Mouse (Mus musculus) heart, embryonic 11.5 days (tissue): ENCODE results near the gene Gpr152. TPM values are rescaled to one million over a fixed set of nuclear protein-coding genes. Genes with fewer than 3 reads are reported as not detected.

ENCODE experiments used
- ATAC-seq: fragments of 200-750 bp; cut with Nextera tagmentation; replicated peaks from 2 replicates; pipeline ENCODE4 v1.8.0; 2017; ENCODE audit warnings: moderate library complexity; ENCODE audit not compliant: insufficient number of reproducible peaks, low FRiP score, low TSS enrichment
- H3K27ac ChIP-seq: fragments of 300-500 bp; sonication (generic); 2 replicates; pipeline ENCODE4 v1.5.1; 2014; ENCODE audit warnings: mild to moderate bottlenecking, low read depth, low read length
- H3K27me3 ChIP-seq: fragments of 300-500 bp; sonication (generic); 2 replicates; pipeline ENCODE4 v1.6.1; 2014; ENCODE audit warnings: mild to moderate bottlenecking, low read length, mixed read lengths; ENCODE audit not compliant: control insufficient read depth, insufficient read depth
- H3K36me3 ChIP-seq: fragments of 300-500 bp; sonication (generic); 2 replicates; pipeline ENCODE4 v1.6.1; 2014; ENCODE audit warnings: mild to moderate bottlenecking, low read length, moderate library complexity, mixed read lengths; ENCODE audit not compliant: control insufficient read depth, insufficient read depth
- H3K4me1 ChIP-seq: fragments of 300-500 bp; sonication (generic); 2 replicates; pipeline ENCODE4 v1.6.1; 2014; ENCODE audit warnings: low read length; ENCODE audit not compliant: control insufficient read depth, insufficient read depth
- H3K4me2 ChIP-seq: fragments of 300-500 bp; sonication (generic); 2 replicates; pipeline ENCODE4 v1.6.1; 2014; ENCODE audit warnings: mild to moderate bottlenecking, moderate library complexity
- H3K4me3 ChIP-seq: fragments of 300-500 bp; sonication (generic); 2 replicates; pipeline ENCODE4 v1.5.1; 2014; ENCODE audit warnings: low read depth, low read length
- H3K9ac ChIP-seq: fragments of 300-500 bp; sonication (generic); 2 replicates; pipeline ENCODE4 v1.6.1; 2014; ENCODE audit warnings: mild to moderate bottlenecking, low read depth, low read length, moderate library complexity
- H3K9me3 ChIP-seq: fragments of 300-500 bp; sonication (generic); replicated peaks from 2 replicates; pipeline ENCODE4 v1.6.1; 2016; ENCODE audit warnings: low read length; ENCODE audit not compliant: control insufficient read depth
- WGBS: fragments of 180-500 bp; shearing (Covaris S2); extraction: QIAGEN DNeasy Blood & Tissue Kit; methylation state at CpG from one replicate; pipeline ENCODE4 v1.1.7; 2014; ENCODE audit not compliant: insufficient replicate concordance; 5-methylcytosine and 5-hydroxymethylcytosine counted together
- polyA plus RNA-seq: library from polyadenylated mRNA; unstranded; fragments of >200 nt; fragmentation: Nextera tagmentation; extraction: Ambion mirVana; gene quantifications from 2 replicates; pipeline ENCODE4 v1.2.1, GENCODE M21; 2014

Gpr152 gene
- polyA plus RNA-seq, 1 experiment from 2014 or later: not detected

GRCm38 (mm10) chr19:4102626-4103025 is 37.0 kb upstream of the Gpr152 start:
- no peak for ATAC-seq
- Histone ChIP-seq H3K27me3 (peaks cover 34% of the 10 kb centered on the region), H3K27ac (no peak overlapping the region), H3K36me3 (no peaks in the 10 kb centered on the region), H3K4me1 (peaks cover 23% of the 10 kb centered on the region), H3K9me3 (no peaks in the 10 kb centered on the region), H3K9ac (no peak overlapping the region), H3K4me2 (no peak overlapping the region), H3K4me3 (no peak overlapping the region)
- 84% methylated on average over 12 of the region's 12 CpGs for WGBS

- Histone ChIP-seq H3K4me3 (no peak overlapping the region), H3K27ac (no peak overlapping the region), H3K4me2 (no peak overlapping the region), H3K9ac (no peak overlapping the region), H3K9me3 (no peaks in the 10 kb centered on the region), H3K27me3 (peaks cover 34% of the 10 kb centered on the region), H3K36me3 (no peaks in the 10 kb centered on the region), H3K4me1 (peaks cover 18% of the 10 kb centered on the region)
- WGBS: 92% methylated on average over 18 of the region's 18 CpGs
- no peak for ATAC-seq
Measured at GRCm38 (mm10) chr19:4103294-4103693, 36.3 kb upstream of the Gpr152 start.

- no peak for ATAC-seq
- Histone ChIP-seq H3K27me3 (peaks cover 34% of the 10 kb centered on the region), H3K4me2 (no peak overlapping the region), H3K9me3 (no peaks in the 10 kb centered on the region), H3K4me3 (no peak overlapping the region), H3K4me1 (peaks cover 15% of the 10 kb centered on the region), H3K27ac (no peak overlapping the region), H3K9ac (no peak overlapping the region), H3K36me3 (no peaks in the 10 kb centered on the region)
- WGBS: 44% methylated on average over 3 of the region's 3 CpGs
Measured at GRCm38 (mm10) chr19:4103792-4104191, 35.8 kb upstream of the Gpr152 start.

- Histone ChIP-seq H3K9me3 (no peaks in the 10 kb centered on the region), H3K27ac (no peak overlapping the region), H3K9ac (no peak overlapping the region), H3K36me3 (no peaks in the 10 kb centered on the region), H3K4me1 (peaks cover 8% of the 10 kb centered on the region), H3K4me2 (no peak overlapping the region), H3K4me3 (no peak overlapping the region), H3K27me3 (peaks cover 30% of the 10 kb centered on the region)
- WGBS: 82% methylated on average over 16 of the region's 16 CpGs
- no peak for ATAC-seq
Measured at GRCm38 (mm10) chr19:4104675-4105194, 34.9 kb upstream of the Gpr152 start.

- Histone ChIP-seq H3K36me3 (no peaks in the 10 kb centered on the region), H3K9ac (no peak overlapping the region)
- ATAC-seq: no peak
Measured at GRCm38 (mm10) chr19:4106654-4107053, 32.9 kb upstream of the Gpr152 start.

GRCm38 (mm10) chr19:4108535-4108934 is 31.1 kb upstream of the Gpr152 start:
- Histone ChIP-seq H3K9ac (no peak overlapping the region), H3K27ac (no peak overlapping the region), H3K4me1 (0 out of 2 replicates have a peak, but pooled peaks cover 1% of the 10 kb centered on the region), H3K27me3 (no peaks in the 10 kb centered on the region), H3K4me2 (no peak overlapping the region), H3K4me3 (no peak overlapping the region), H3K9me3 (no peaks in the 10 kb centered on the region), H3K36me3 (peaks cover 5% of the 10 kb centered on the region)
- WGBS: 84% methylated on average over 9 of the region's 9 CpGs
- no peak for ATAC-seq

More at GRCm38 (mm10) chr19:4106654-4107053, 32.9 kb upstream of the Gpr152 start:
- Histone ChIP-seq H3K27ac (no peak overlapping the region), H3K4me2 (no peak overlapping the region), H3K9me3 (no peaks in the 10 kb centered on the region), H3K4me1 (no peaks in the 10 kb centered on the region), H3K4me3 (no peak overlapping the region), H3K27me3 (peaks cover 15% of the 10 kb centered on the region)
- WGBS: 83% methylated on average over 14 of the region's 14 CpGs

- 88% methylated on average over 26 of the region's 26 CpGs for WGBS
- 0 out of 2 replicates have a peak, but pooled peaks cover 9% of the 10 kb centered on the region for H3K4me1 ChIP-seq
- peaks cover 20% of the 10 kb centered on the region for H3K36me3 ChIP-seq
- no peak for ATAC-seq
- no peaks in the 10 kb centered on the region for H3K9me3 ChIP-seq
- H3K27me3 ChIP-seq: no peaks in the 10 kb centered on the region
- H3K9ac ChIP-seq: no peak overlapping the region
- no peak overlapping the region for H3K27ac ChIP-seq
- H3K4me3 ChIP-seq: no peak overlapping the region
- no peak overlapping the region for H3K4me2 ChIP-seq
Measured at GRCm38 (mm10) chr19:4112063-4112960, 27.3 kb upstream of the Gpr152 start.

GRCm38 (mm10) chr19:4113186-4113805 is 26.3 kb upstream of the Gpr152 start:
- peaks cover 20% of the 10 kb centered on the region for H3K36me3 ChIP-seq
- 0 out of 2 replicates have a peak overlapping the region, but pooled peaks have one; percentile 12 for H3K9ac ChIP-seq
- 66% methylated on average over 13 of the region's 13 CpGs for WGBS
- no peak overlapping the region; the same call in 1 of the 2 replicates for H3K27ac ChIP-seq
- 0 out of 2 replicates have a peak, but pooled peaks cover 9% of the 10 kb centered on the region for H3K4me1 ChIP-seq
- no peaks in the 10 kb centered on the region for H3K9me3 ChIP-seq
- no peak overlapping the region for H3K4me2 ChIP-seq
- ATAC-seq: no peak
- no peak overlapping the region for H3K4me3 ChIP-seq
- no peaks in the 10 kb centered on the region for H3K27me3 ChIP-seq
